Mouse (Mus musculus) embryonic facial prominence, embryonic 13.5 days (tissue): ENCODE results near the gene Fam3b. TPM values are rescaled to one million over a fixed set of nuclear protein-coding genes. Genes with fewer than 3 reads are reported as not detected.

Source experiments
- ATAC-seq: fragments of 200-750 bp; cut with Nextera tagmentation; 2 replicates; pipeline ENCODE4 v1.8.0; 2017; ENCODE audit warnings: low read depth; ENCODE audit not compliant: insufficient number of reproducible peaks, insufficient read depth, low FRiP score, low TSS enrichment
- H3K27ac ChIP-seq: fragments of 300-500 bp; sonication (generic); 2 replicates; pipeline ENCODE4 v1.5.1; 2015; ENCODE audit warnings: moderate library complexity, mild to moderate bottlenecking, inconsistent platforms
- H3K27me3 ChIP-seq: fragments of 300-500 bp; sonication (generic); 2 replicates; pipeline ENCODE4 v1.6.1; 2015; ENCODE audit warnings: mild to moderate bottlenecking, inconsistent platforms
- H3K36me3 ChIP-seq: fragments of 300-500 bp; sonication (generic); 2 replicates; pipeline ENCODE4 v1.6.1; 2015; ENCODE audit warnings: mild to moderate bottlenecking, inconsistent platforms
- H3K4me1 ChIP-seq: fragments of 300-500 bp; sonication (generic); 2 replicates; pipeline ENCODE4 v1.6.1; 2015; ENCODE audit warnings: inconsistent platforms
- H3K4me2 ChIP-seq: fragments of 300-500 bp; sonication (generic); 2 replicates; pipeline ENCODE4 v1.6.1; 2015; ENCODE audit warnings: moderate library complexity, mild to moderate bottlenecking, inconsistent platforms
- H3K4me3 ChIP-seq: fragments of 300-500 bp; sonication (generic); 2 replicates; pipeline ENCODE4 v1.5.1; 2015; ENCODE audit warnings: mild to moderate bottlenecking, inconsistent platforms
- H3K9ac ChIP-seq: fragments of 300-500 bp; sonication (generic); 2 replicates; pipeline ENCODE4 v1.6.1; 2015; ENCODE audit warnings: mild to moderate bottlenecking, inconsistent platforms
- H3K9me3 ChIP-seq: fragments of 300-500 bp; sonication (generic); 2 replicates; pipeline ENCODE4 v1.6.1; 2016; ENCODE audit warnings: inconsistent platforms
- WGBS: fragments of 180-500 bp; shearing (Covaris S2); methylation state at CpG from one replicate; pipeline ENCODE4 v1.1.7; 2015; ENCODE audit warnings: mixed read lengths; 5-methylcytosine and 5-hydroxymethylcytosine counted together
- polyA plus RNA-seq: library from polyadenylated mRNA; unstranded; fragments of >200 nt; fragmentation: Nextera tagmentation; extraction: Ambion mirVana; gene quantifications from 2 replicates; pipeline ENCODE4 v1.2.1, GENCODE M21; 2015

Fam3b gene
- not detected in 2 replicates for polyA plus RNA-seq

DNA sequence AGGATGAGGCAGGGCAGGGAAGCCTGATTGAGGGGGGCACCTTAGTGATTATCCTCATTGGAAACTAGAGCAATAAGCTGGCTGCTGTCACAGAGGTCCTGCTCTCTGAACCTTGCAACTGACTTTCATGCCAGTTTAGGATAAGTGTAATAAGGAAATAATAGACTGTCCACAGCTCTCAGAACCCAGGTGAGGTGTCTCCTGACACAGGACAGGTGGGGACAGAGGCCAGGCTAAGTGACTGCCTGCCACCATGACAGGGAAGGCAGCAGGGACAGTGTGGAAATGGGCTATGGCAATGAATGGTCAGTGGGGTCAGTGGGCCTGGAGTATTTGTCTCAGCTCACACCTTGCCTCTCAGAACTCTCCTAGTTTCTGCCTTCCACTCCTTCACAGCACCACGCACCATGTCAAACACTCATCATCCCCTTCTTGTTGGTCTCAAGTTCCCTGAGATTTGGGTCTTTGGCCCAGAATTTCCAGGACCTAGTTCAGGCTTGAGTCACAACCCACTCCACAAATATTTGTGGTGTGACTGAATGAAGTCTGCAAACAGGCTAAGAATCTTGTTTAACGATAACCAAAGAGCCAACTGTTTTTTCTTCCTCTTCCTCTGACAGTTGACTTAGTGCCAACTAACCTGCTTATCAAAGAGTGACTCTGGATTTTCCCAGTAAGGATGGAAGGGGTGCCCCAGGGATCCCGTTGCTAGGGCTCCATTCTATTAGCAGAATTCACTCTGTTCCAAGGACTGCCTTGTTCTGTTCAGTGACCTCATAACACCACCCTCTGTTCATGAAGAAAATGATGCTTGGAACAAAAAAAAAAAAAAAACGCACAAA, at the start of gene Fam3b:
Fam3b (minus strand) TSS at position 718 of the 842 bp plus-strand sequence.
- 73% methylated on average over 4 of the region's 4 CpGs for WGBS
- no peak within 1 kb of the TSS for H3K9ac ChIP-seq
- no peak within 1 kb of the TSS for H3K4me3 ChIP-seq
- H3K27ac ChIP-seq = no peak within 1 kb of the TSS
- 0 out of 2 replicates have a peak, but pooled peaks cover 4% of the 10 kb centered on the region for H3K4me1 ChIP-seq
- H3K9me3 ChIP-seq = no peaks in the 10 kb centered on the region
- H3K4me2 ChIP-seq = no peak within 1 kb of the TSS
- H3K36me3 ChIP-seq = no peaks in the 10 kb centered on the region
- ATAC-seq = no peak
- H3K27me3 ChIP-seq = no peaks in the 10 kb centered on the region

DNA sequence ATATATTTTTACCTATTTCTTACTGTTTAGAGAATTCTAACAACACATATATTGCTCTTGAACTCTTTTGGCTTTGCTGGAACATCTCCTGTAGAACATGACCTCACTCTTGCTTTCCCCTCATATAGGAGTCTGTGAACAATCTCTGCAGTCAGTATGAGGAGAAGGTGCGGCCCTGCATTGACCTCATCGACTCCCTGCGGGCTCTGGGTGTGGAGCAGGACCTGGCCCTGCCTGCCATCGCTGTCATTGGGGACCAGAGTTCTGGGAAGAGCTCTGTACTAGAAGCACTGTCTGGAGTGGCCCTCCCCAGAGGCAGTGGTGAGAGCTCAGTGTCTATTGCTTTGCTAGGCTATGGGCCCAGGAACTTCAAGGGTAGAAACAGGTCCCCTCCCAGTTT, 29.7 kb upstream of the Fam3b start:
- Histone ChIP-seq H3K4me1 (no peaks in the 10 kb centered on the region), H3K9me3 (no peaks in the 10 kb centered on the region), H3K27ac (no peak overlapping the region), H3K4me3 (no peak overlapping the region), H3K36me3 (no peaks in the 10 kb centered on the region), H3K4me2 (no peak overlapping the region), H3K27me3 (no peaks in the 10 kb centered on the region), H3K9ac (no peak overlapping the region)
- no peak for ATAC-seq
- 77% methylated on average over 4 of the region's 4 CpGs for whole genome bisulfite sequencing

DNA sequence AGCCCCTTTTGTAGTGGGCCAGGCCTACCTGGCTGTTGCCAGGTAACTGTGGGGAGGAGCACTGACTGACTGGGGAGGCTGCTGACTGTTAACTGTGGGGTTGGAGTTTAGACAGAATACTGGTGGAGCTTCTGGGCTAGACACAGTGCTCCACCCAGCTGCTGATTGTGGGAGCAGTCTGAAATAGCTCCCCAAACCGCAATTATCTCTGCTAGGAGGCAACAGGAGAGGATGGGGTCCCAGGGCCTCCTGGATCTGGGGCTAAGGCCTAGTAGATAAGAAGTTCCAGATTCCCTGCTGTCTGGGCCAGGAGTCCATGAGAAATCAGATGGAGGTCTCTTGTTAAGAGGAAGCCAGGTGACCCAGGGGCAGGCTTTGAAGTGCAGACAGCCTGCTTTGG, 22.2 kb upstream of the Fam3b start:
- H3K4me3 ChIP-seq = no peak overlapping the region
- no peak overlapping the region for H3K27ac ChIP-seq
- no peak overlapping the region; the same call in 1 of the 2 replicates for H3K9ac ChIP-seq
- H3K27me3 ChIP-seq = no peaks in the 10 kb centered on the region
- WGBS = 58% methylated on average over 1 of the region's 1 CpGs
- H3K36me3 ChIP-seq = no peaks in the 10 kb centered on the region
- peaks cover 27% of the 10 kb centered on the region for H3K4me1 ChIP-seq
- H3K9me3 ChIP-seq = no peaks in the 10 kb centered on the region; the same call in 1 of the 2 replicates
- no peak for ATAC-seq
- H3K4me2 ChIP-seq = peak overlapping the region; percentile 35; the same call in 1 of the 2 replicates

DNA sequence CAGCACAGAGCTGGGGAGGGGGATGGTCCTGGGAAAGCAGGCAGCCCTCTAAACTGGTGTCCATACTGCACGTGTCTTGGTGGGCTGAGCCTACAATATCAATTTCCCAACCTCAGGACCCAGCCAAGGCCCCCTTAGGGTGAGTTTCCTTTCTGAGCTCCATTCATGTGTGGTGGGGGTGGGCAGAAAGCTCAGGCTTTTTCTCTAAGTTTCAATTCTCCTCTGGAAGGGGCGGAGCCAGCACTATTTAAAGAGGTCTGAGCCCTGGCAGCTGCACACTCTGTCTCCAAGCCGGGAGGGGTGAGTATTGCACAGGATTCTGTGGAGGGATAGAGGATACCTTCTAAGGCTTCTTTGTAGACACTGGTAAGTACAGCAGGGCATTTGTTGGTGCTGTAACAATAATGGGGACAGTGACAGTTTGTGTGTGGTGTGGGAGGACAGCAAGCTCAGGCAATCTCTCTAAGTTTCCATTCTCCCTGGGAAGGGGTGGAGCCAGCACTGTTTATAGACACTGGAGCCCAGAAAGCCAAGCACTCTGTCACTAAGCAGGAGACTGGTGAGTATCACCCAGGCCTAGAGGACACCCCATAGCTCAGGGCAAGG, 21.3 kb upstream of the Fam3b start:
- Histone ChIP-seq H3K9ac (peak overlapping the region; percentile 32; the same call in 1 of the 2 replicates), H3K36me3 (no peaks in the 10 kb centered on the region), H3K27me3 (no peaks in the 10 kb centered on the region), H3K4me1 (peaks cover 27% of the 10 kb centered on the region), H3K4me2 (peak overlapping the region; percentile 35), H3K4me3 (peak overlapping the region; percentile 9; the same call in 1 of the 2 replicates), H3K9me3 (no peaks in the 10 kb centered on the region; the same call in 1 of the 2 replicates), H3K27ac (peak overlapping the region; percentile 83)
- whole genome bisulfite sequencing = 11% methylated on average over 3 of the region's 3 CpGs
- peak; percentile 77 for ATAC-seq

DNA sequence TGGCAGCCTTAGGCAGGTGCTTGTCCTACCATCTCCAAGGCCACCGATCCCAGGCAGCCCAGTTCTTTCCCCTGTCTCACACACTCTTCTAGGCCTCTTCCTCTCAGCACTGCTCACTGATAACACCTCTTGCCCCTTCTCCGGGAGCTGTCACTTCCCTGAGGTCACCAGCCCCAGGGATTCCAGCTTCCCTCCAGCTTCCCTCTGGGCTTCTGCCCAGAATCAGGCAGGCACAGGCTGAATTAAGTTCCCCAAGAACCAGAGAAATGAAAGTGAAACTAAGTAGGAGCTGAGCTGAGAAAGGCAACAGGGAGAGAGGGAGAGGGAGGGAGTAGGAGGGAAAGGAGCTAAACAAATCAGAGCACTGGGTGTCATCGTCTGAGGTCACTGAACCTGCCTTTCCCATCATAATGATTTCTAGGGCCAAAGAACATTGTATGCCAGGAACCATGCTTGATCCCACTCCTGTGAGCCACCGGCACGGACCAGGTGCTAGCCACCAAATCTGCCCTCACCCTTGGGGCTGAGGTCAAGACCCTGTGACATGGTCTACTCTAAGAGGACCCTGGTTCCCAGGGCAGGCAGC, 20.4 kb upstream of the Fam3b start:
- WGBS = 35% methylated on average over 5 of the region's 5 CpGs
- Histone ChIP-seq H3K4me2 (peak overlapping the region; percentile 35), H3K27me3 (no peaks in the 10 kb centered on the region), H3K4me3 (no peak overlapping the region), H3K36me3 (no peaks in the 10 kb centered on the region), H3K27ac (peak overlapping the region; percentile 83), H3K9ac (0 out of 2 replicates have a peak overlapping the region, but pooled peaks have one; percentile 32), H3K9me3 (no peaks in the 10 kb centered on the region; the same call in 1 of the 2 replicates), H3K4me1 (peaks cover 27% of the 10 kb centered on the region)
- no peak for ATAC-seq

DNA sequence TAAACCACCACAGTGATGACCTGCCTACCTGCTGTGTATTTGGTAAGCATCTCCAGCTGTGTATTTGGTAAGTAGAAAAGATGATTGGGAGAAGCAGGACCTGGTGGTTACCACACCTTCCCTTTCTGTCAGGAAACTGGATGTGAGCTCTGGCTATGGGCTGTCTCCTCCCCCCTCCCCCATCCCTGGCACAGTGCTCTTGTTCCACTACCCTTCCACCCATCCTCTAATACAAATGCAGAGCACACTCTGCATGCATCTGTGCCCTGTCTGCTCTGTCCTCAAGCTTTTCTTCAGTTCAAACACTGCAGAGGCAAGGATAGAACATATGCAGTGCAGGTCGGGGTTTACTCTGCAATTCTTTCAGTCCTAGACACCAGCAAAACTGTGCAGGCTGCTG, 19.8 kb upstream of the Fam3b start:
- Histone ChIP-seq H3K4me3 (no peak overlapping the region), H3K9ac (no peak overlapping the region), H3K27ac (no peak overlapping the region), H3K4me1 (peaks cover 27% of the 10 kb centered on the region), H3K9me3 (no peaks in the 10 kb centered on the region; the same call in 1 of the 2 replicates), H3K36me3 (no peaks in the 10 kb centered on the region), H3K27me3 (no peaks in the 10 kb centered on the region), H3K4me2 (peak overlapping the region; percentile 35; the same call in 1 of the 2 replicates)
- no peak for ATAC-seq
- 41% methylated on average over 1 of the region's 1 CpGs for WGBS

DNA sequence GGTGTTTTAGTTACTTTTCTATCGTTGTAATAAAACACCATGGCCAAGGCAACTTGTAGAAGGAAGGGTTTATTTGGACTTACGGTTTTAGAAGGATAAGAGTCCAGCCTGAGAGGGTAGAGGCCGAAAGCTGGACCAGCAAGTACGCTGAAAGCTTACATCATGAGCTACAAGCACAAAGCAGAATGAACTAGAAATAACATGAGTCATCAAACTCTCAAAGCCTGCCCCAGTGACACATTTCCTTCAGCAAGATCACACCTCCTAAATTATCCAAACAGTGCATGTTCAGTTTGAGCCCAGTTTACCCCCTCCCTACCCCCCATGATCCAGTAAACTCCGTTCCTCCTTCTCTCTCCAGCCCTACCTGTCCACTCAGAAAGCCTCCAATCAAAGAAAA, 19.1 kb upstream of the Fam3b start:
- peaks cover 27% of the 10 kb centered on the region for H3K4me1 ChIP-seq
- no peak for ATAC-seq
- H3K36me3 ChIP-seq = no peaks in the 10 kb centered on the region
- 85% methylated on average over 5 of the region's 5 CpGs for WGBS
- no peak overlapping the region for H3K9ac ChIP-seq
- no peak overlapping the region for H3K4me3 ChIP-seq
- no peaks in the 10 kb centered on the region for H3K27me3 ChIP-seq
- no peak overlapping the region for H3K27ac ChIP-seq
- H3K4me2 ChIP-seq = no peak overlapping the region
- no peaks in the 10 kb centered on the region; the same call in 1 of the 2 replicates for H3K9me3 ChIP-seq

DNA sequence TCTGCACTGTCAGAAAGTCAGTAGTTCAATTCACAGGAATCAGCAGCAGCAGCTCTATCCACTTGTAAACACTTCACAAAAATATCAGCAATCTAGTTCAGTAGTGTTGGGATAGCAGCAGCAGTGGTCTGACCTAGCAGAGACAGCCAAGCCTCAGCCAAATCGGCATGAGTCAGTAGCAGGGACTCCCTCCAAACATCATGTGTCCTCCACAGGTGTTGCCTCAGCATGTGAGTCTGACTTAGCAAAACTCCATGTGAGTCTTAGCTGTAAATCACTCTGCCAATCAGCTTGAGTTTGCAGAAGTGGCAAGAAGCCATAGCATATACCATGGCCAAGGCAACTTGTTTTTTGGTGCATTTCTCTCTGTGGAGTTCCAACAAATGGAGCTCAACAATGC, 18.5 kb upstream of the Fam3b start:
- ATAC-seq = no peak
- H3K9me3 ChIP-seq = no peaks in the 10 kb centered on the region; the same call in 1 of the 2 replicates
- H3K4me1 ChIP-seq = peaks cover 27% of the 10 kb centered on the region
- H3K9ac ChIP-seq = no peak overlapping the region
- WGBS = 82% methylated on average over 1 of the region's 1 CpGs
- H3K4me3 ChIP-seq = no peak overlapping the region
- no peak overlapping the region for H3K4me2 ChIP-seq
- H3K27me3 ChIP-seq = no peaks in the 10 kb centered on the region
- no peak overlapping the region for H3K27ac ChIP-seq
- H3K36me3 ChIP-seq = no peaks in the 10 kb centered on the region

DNA sequence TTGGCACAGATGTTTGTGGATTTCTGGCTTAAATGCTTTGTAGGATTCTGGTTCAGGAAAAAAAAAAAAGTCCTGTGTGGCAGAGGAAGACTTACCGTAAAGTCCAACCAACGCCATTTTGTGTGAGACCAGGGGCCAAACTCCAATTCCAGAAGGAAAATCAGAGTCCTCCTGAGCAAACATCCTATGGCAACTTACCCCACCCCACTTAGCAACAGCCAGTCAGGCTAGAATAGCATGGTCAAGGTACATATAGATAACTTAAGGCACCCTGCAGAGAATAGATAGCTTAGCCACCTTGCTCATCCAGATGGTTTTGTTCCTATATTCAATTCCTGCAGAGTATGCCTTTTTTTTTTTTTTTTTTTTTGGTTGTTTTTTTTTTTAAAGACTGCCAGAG, 14.6 kb upstream of the Fam3b start:
- Histone ChIP-seq H3K4me3 (no peak overlapping the region), H3K4me2 (no peak overlapping the region), H3K4me1 (no peaks in the 10 kb centered on the region), H3K9me3 (no peaks in the 10 kb centered on the region; the same call in 1 of the 2 replicates), H3K27ac (no peak overlapping the region), H3K27me3 (no peaks in the 10 kb centered on the region), H3K36me3 (no peaks in the 10 kb centered on the region), H3K9ac (no peak overlapping the region)
- no peak for ATAC-seq
- 81% methylated on average over 2 of the region's 2 CpGs for WGBS

DNA sequence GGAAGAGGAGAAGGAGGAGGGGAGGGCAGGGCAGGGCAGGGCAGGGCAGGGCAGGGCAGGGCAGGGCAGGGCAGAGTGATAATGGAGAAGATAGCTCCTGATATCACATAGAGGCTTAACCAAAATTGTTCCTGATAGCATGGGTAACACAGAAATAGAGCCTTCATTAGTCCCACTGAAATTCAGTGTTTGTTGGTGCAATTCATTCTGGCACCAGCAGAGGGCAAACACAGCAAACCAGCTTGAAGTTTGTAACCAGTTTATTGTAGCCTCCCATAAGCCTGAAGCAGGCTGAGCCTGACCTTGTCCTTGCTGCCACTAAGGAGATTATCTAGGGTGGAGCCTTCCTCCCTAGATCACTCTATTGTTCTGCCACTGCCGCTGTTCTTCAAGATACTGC, 8.4 kb upstream of the Fam3b start:
- Histone ChIP-seq H3K27me3 (no peaks in the 10 kb centered on the region), H3K9me3 (no peaks in the 10 kb centered on the region), H3K4me2 (no peak overlapping the region), H3K27ac (no peak overlapping the region), H3K4me1 (no peaks in the 10 kb centered on the region), H3K9ac (no peak overlapping the region), H3K36me3 (no peaks in the 10 kb centered on the region), H3K4me3 (no peak overlapping the region)
- ATAC-seq = no peak
- WGBS = 9% methylated on average over 1 of the region's 1 CpGs

DNA sequence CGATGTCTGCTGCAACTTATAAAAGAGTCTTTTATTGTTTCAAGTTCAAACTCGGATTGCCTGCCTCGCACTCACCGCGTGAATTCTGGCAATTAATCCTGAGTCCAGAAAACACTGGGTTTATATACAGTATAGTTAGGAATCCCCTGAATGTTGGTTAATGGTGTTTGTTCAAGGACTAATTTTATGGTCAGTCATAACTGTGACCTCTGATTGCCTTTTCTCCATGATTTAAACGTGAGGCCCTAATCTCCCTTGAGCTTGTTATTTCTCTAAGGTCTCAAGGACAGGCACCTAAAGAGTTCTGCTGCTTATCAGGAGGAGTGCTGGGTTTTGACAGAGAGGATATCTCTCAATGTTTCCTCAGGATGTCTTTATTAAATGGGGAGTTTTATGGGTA, 7.4 kb upstream of the Fam3b start:
- Histone ChIP-seq H3K4me1 (no peaks in the 10 kb centered on the region), H3K4me3 (no peak overlapping the region), H3K27ac (no peak overlapping the region), H3K27me3 (no peaks in the 10 kb centered on the region), H3K4me2 (no peak overlapping the region), H3K9me3 (no peaks in the 10 kb centered on the region), H3K36me3 (no peaks in the 10 kb centered on the region), H3K9ac (no peak overlapping the region)
- 79% methylated on average over 6 of the region's 6 CpGs for WGBS
- ATAC-seq = no peak
